Mouse (Mus musculus) megakaryocyte progenitor cell, adult 5-6 weeks (primary cell): Measurements from ENCODE around the gene Casp2. TPM values are rescaled to one million over a fixed set of nuclear protein-coding genes. Genes with fewer than 3 reads are reported as not detected.

Experiments used
- total RNA-seq, 2 experiments: library from RNA; stranded (forward) in 1 of 2; stranded (reverse) in 1 of 2; fragments of 157-497, 149-512 nt in 1 of 2; fragments of 200-1000 nt in 1 of 2; gene quantifications; 2 replicates each; pipeline versions ENCODE4 v1.2.3 to v1.2.4; 2015 to 2017

Gene Casp2
- total RNA-seq, 2 experiments from 2014 or later, result 54.7 to 72.1 TPM

Other genes starting within 250 kb of the Casp2 start
- gene Sva, start 226.6 kb upstream of the Casp2 start, total RNA-seq (2015), result not detected in 2 replicates
- gene Sva, start 226.6 kb upstream of the Casp2 start, total RNA-seq (2017), result not detected in 2 replicates
- not detected in 2 replicates for gene Tas2r139, start 124.0 kb upstream of the Casp2 start, total RNA-seq (2015)
- not detected in 2 replicates for gene Tas2r139, start 124.0 kb upstream of the Casp2 start, total RNA-seq (2017)
- not detected in 2 replicates for gene Tas2r144, start 49.7 kb upstream of the Casp2 start, total RNA-seq (2015)
- not detected in 2 replicates for gene Tas2r144, start 49.7 kb upstream of the Casp2 start, total RNA-seq (2017)
- gene Gstk1, start 19.1 kb upstream of the Casp2 start, total RNA-seq (2015), result 14.8 and 15.8 TPM in 2 replicates
- 4.0 and 5.3 TPM in 2 replicates for gene Gstk1, start 19.1 kb upstream of the Casp2 start, total RNA-seq (2017)
- not detected in 2 replicates for gene Tmem139, start 3.0 kb upstream of the Casp2 start, total RNA-seq (2015)
- not detected in 2 replicates for gene Tmem139, start 3.0 kb upstream of the Casp2 start, total RNA-seq (2017)
- gene Clcn1, start 21.7 kb downstream of the Casp2 start, total RNA-seq (2015), result 0.12 TPM in 1 of 2 replicates, not detected in the other
- not detected in 2 replicates for gene Clcn1, start 21.7 kb downstream of the Casp2 start, total RNA-seq (2017)
- gene Fam131b, start 59.7 kb downstream of the Casp2 start, total RNA-seq (2015), result not detected in 2 replicates
- gene Fam131b, start 59.7 kb downstream of the Casp2 start, total RNA-seq (2017), result not detected in 2 replicates
- gene Zyx, start 84.6 kb downstream of the Casp2 start, total RNA-seq (2015), result 75.9 and 83.2 TPM in 2 replicates
- 18.1 and 22.2 TPM in 2 replicates for gene Zyx, start 84.6 kb downstream of the Casp2 start, total RNA-seq (2017)
- gene Epha1, start 108.3 kb downstream of the Casp2 start, total RNA-seq (2015), result 0.07 TPM in 1 of 2 replicates, not detected in the other
- gene Epha1, start 108.3 kb downstream of the Casp2 start, total RNA-seq (2017), result not detected in 2 replicates
- gene Tas2r143, start 135.3 kb downstream of the Casp2 start, total RNA-seq (2015), result not detected in 2 replicates
- 1.1 TPM in 1 of 2 replicates, not detected in the other for gene Tas2r143, start 135.3 kb downstream of the Casp2 start, total RNA-seq (2017)
- gene Tas2r135, start 140.4 kb downstream of the Casp2 start, total RNA-seq (2015), result not detected in 2 replicates
- gene Tas2r135, start 140.4 kb downstream of the Casp2 start, total RNA-seq (2017), result not detected in 2 replicates
- not detected in 2 replicates for gene Tas2r126, start 169.6 kb downstream of the Casp2 start, total RNA-seq (2015)
- not detected in 2 replicates for gene Tas2r126, start 169.6 kb downstream of the Casp2 start, total RNA-seq (2017)
- gene Olfr458, start 200.2 kb downstream of the Casp2 start, total RNA-seq (2015), result not detected in 2 replicates
- gene Olfr458, start 200.2 kb downstream of the Casp2 start, total RNA-seq (2017), result not detected in 2 replicates
- gene Olfr457, start 211.3 kb downstream of the Casp2 start, total RNA-seq (2015), result not detected in 2 replicates
- not detected in 2 replicates for gene Olfr457, start 211.3 kb downstream of the Casp2 start, total RNA-seq (2017)
- gene Olfr456, start 222.2 kb downstream of the Casp2 start, total RNA-seq (2015), result not detected in 2 replicates
- not detected in 2 replicates for gene Olfr456, start 222.2 kb downstream of the Casp2 start, total RNA-seq (2017)